Mouse (Mus musculus): ENCODE data around the gene Ddr1. TPM values are rescaled to one million over a fixed set of nuclear protein-coding genes. Genes with fewer than 3 reads are reported as not detected.
"Not testable (repeated sequence)": the region's sequence is repeated elsewhere in the genome, so short reads cannot be mapped to it uniquely, and the experiment has no call there.

Ddr1 gene
- polyA plus RNA-seq, 1 experiment from 2014 or later: 230 TPM

- TF ChIP-seq CTCF (IDR thresholded peaks at IDR 0.05): peak; percentile 92
- ATAC-seq (peak; percentile 91), DNase-seq (ENCODE audit: low read depth, low spot score) (peak; percentile 59)
- POLR2A ChIA-PET: interaction anchor here (0.7 to 4.3 kb wide), 8 partner anchors 11 to 103 kb away, joined by 4 to 48 read pairs (median 4); partner anchors contain the start of genes Flot1 and Ier3
- no peaks in the 10 kb centered on the region for H3K27me3 ChIP-seq
- CTCF ChIA-PET: interaction anchor here (0.7 to 7.0 kb wide), 37 partner anchors 11 to 175 kb away, joined by 3 to 79 read pairs (median 5); partner anchors contain the start of genes Ddr1, Dhx16, Flot1 and Ier3
- in situ Hi-C loops (cut with MboI; ENCODE audit: low pct_unique_long_range_greater_than_20kb): loop anchor here (5.0 kb wide), 3 partner anchors 90 to 155 kb away; no protein-coding TSS in a partner anchor
Observed at GRCm38 (mm10) chr17:35737743-35738142, 33.3 kb upstream of the Ddr1 start.

GRCm38 (mm10) chr17:35736280-35736960, 32.0 kb upstream of the Ddr1 start:
- in situ Hi-C loops (cut with MboI; ENCODE audit: low pct_unique_long_range_greater_than_20kb): loop anchor here (5.0 kb wide), 3 partner anchors 91 to 154 kb away; no protein-coding TSS in a partner anchor
- CTCF ChIA-PET: interaction anchor here (0.7 to 7.0 kb wide), 22 partner anchors 10 to 171 kb away, joined by 3 to 79 read pairs (median 7); partner anchors contain the start of genes Ddr1, Flot1, Ier3 and Vars2
- H3K27me3 ChIP-seq: no peaks in the 10 kb centered on the region
- ATAC-seq (no peak), DNase-seq (ENCODE audit: low read depth, low spot score) (no peak)
- POLR2A ChIA-PET: interaction anchor here (0.7 to 4.3 kb wide), 5 partner anchors 10 to 88 kb away, joined by 3 to 48 read pairs (median 5); partner anchors contain the start of genes Flot1 and Ier3
- peak; percentile 79 for TF ChIP-seq CTCF (IDR thresholded peaks at IDR 0.05)

GRCm38 (mm10) chr17:35734478-35734877, 30.1 kb upstream of the Ddr1 start:
- CTCF ChIA-PET: interaction anchor here (0.9 to 5.0 kb wide), 2 partner anchors 8 to 29 kb away, joined by 3 to 68 read pairs; no protein-coding TSS in a partner anchor

GRCm38 (mm10) chr17:35733398-35733797, 29.0 kb upstream of the Ddr1 start:
- no peak for TF ChIP-seq CTCF (IDR thresholded peaks at IDR 0.05)
- H3K27me3 ChIP-seq: no peaks in the 10 kb centered on the region
- CTCF ChIA-PET: no interaction called here
- DNase-seq (ENCODE audit: low read depth, low spot score): no peak
- ATAC-seq: no peak
- POLR2A ChIA-PET: no interaction called here
- in situ Hi-C loops (cut with MboI; ENCODE audit: low pct_unique_long_range_greater_than_20kb): no loop called here

More at GRCm38 (mm10) chr17:35734478-35734877, 30.1 kb upstream of the Ddr1 start:
- POLR2A ChIA-PET: no interaction called here
- no peak for TF ChIP-seq CTCF (IDR thresholded peaks at IDR 0.05)
- DNase-seq (ENCODE audit: low read depth, low spot score) (no peak), ATAC-seq (no peak)
- in situ Hi-C loops (cut with MboI; ENCODE audit: low pct_unique_long_range_greater_than_20kb): no loop called here
- H3K27me3 ChIP-seq: no peaks in the 10 kb centered on the region

- in situ Hi-C loops (cut with MboI; ENCODE audit: low pct_unique_long_range_greater_than_20kb): no loop called here
- POLR2A ChIA-PET: interaction anchor here (0.8 kb wide), 1 partner anchor 27 kb away, joined by 3 read pairs; the partner anchor contains the start of gene Ddr1
- no peaks in the 10 kb centered on the region for H3K27me3 ChIP-seq
- ATAC-seq (no peak), DNase-seq (ENCODE audit: low read depth, low spot score) (no peak)
- no peak for TF ChIP-seq CTCF (IDR thresholded peaks at IDR 0.05)
- CTCF ChIA-PET: interaction anchor here (0.9 to 1.5 kb wide), 6 partner anchors 8 to 147 kb away, joined by 3 to 6 read pairs (median 3); no protein-coding TSS in a partner anchor
Observed at GRCm38 (mm10) chr17:35731431-35732145, 27.2 kb upstream of the Ddr1 start.

- POLR2A ChIA-PET: not testable (repeated sequence)
- CTCF ChIA-PET: interaction anchor here (1.5 to 1.6 kb wide), 2 partner anchors 9 to 150 kb away, joined by 3 read pairs; partner anchors contain the start of gene Dhx16
Observed at GRCm38 (mm10) chr17:35730112-35730511, 25.7 kb upstream of the Ddr1 start.

GRCm38 (mm10) chr17:35728821-35729220, 24.4 kb upstream of the Ddr1 start:
- H3K27me3 ChIP-seq: no peaks in the 10 kb centered on the region
- ChIA-PET CTCF (interaction anchor here (0.9 to 11.1 kb wide), 5 partner anchors 8 to 151 kb away, joined by 3 to 194 read pairs (median 3); partner anchors contain the start of genes Ddr1 and Dhx16), POLR2A (interaction anchor here (0.6 to 0.7 kb wide), 2 partner anchors 16 to 95 kb away, joined by 3 read pairs; no protein-coding TSS in a partner anchor)
- DNase-seq (ENCODE audit: low read depth, low spot score) (no peak), ATAC-seq (no peak)
- in situ Hi-C loops (cut with MboI; ENCODE audit: low pct_unique_long_range_greater_than_20kb): no loop called here
- TF ChIP-seq CTCF (IDR thresholded peaks at IDR 0.05): no peak

More at GRCm38 (mm10) chr17:35730112-35730511, 25.7 kb upstream of the Ddr1 start:
- DNase-seq (ENCODE audit: low read depth, low spot score); H3K27me3 ChIP-seq; in situ Hi-C loops (cut with MboI; ENCODE audit: low pct_unique_long_range_greater_than_20kb); ATAC-seq: not testable (repeated sequence)

GRCm38 (mm10) chr17:35727471-35728205, 23.2 kb upstream of the Ddr1 start:
- in situ Hi-C loops (cut with MboI; ENCODE audit: low pct_unique_long_range_greater_than_20kb): no loop called here
- no peak for ATAC-seq
- no peaks in the 10 kb centered on the region for H3K27me3 ChIP-seq
- no peak for TF ChIP-seq CTCF (IDR thresholded peaks at IDR 0.05)
- POLR2A ChIA-PET: interaction anchor here (2.8 kb wide), 1 partner anchor 10 kb away, joined by 20 read pairs; no protein-coding TSS in a partner anchor
- CTCF ChIA-PET: interaction anchor here (0.9 to 11.1 kb wide), 6 partner anchors 8 to 169 kb away, joined by 3 to 194 read pairs (median 10); partner anchors contain the start of gene Ddr1
- DNase-seq (ENCODE audit: low read depth, low spot score): no peak

GRCm38 (mm10) chr17:35727028-35727427, 22.6 kb upstream of the Ddr1 start:
- no peak for DNase-seq (ENCODE audit: low read depth, low spot score)
- H3K27me3 ChIP-seq: no peaks in the 10 kb centered on the region
- in situ Hi-C loops (cut with MboI; ENCODE audit: low pct_unique_long_range_greater_than_20kb): no loop called here
- ChIA-PET POLR2A (interaction anchor here (1.1 to 2.8 kb wide), 4 partner anchors 10 to 54 kb away, joined by 3 to 20 read pairs (median 9); partner anchors contain the start of genes Ddr1 and Gtf2h4), CTCF (interaction anchor here (1.6 to 11.1 kb wide), 8 partner anchors 10 to 169 kb away, joined by 4 to 194 read pairs (median 10); partner anchors contain the start of gene Ddr1)
- ATAC-seq: no peak
- TF ChIP-seq CTCF (IDR thresholded peaks at IDR 0.05): no peak
